Mouse (Mus musculus) neural tube, embryonic 14.5 days (tissue): ENCODE measurements around the gene Mboat1. TPM values are rescaled to one million over a fixed set of nuclear protein-coding genes. Genes with fewer than 3 reads are reported as not detected.

Experiments used
- ATAC-seq: fragments of 200-750 bp; cut with Nextera tagmentation; 2 replicates; pipeline ENCODE4 v1.8.0; 2017; ENCODE audit warnings: low read depth, mild to moderate bottlenecking, moderate TSS enrichment, moderate library complexity
- H3K27ac ChIP-seq: fragments of 300-500 bp; sonication (generic); 2 replicates; pipeline ENCODE4 v1.5.1; 2014; ENCODE audit warnings: low read depth, mild to moderate bottlenecking, control low read depth, low read length, moderate library complexity, mixed read lengths
- H3K27me3 ChIP-seq: fragments of 300-500 bp; sonication (generic); 2 replicates; pipeline ENCODE4 v1.6.1; 2014; ENCODE audit warnings: low read length; ENCODE audit not compliant: control insufficient read depth, insufficient read depth
- H3K36me3 ChIP-seq: fragments of 300-500 bp; sonication (generic); 2 replicates; pipeline ENCODE4 v1.6.1; 2014; ENCODE audit warnings: low read length, mixed read lengths; ENCODE audit not compliant: control insufficient read depth, insufficient read depth
- H3K4me1 ChIP-seq: fragments of 300-500 bp; sonication (generic); 2 replicates; pipeline ENCODE4 v1.6.1; 2014; ENCODE audit warnings: low read length; ENCODE audit not compliant: control insufficient read depth, insufficient read depth
- H3K4me2 ChIP-seq: fragments of 300-500 bp; sonication (generic); 2 replicates; pipeline ENCODE4 v1.6.1; 2014; ENCODE audit warnings: mild to moderate bottlenecking, low read depth, low read length, control low read depth
- H3K4me3 ChIP-seq: fragments of 300-500 bp; sonication (generic); 2 replicates; pipeline ENCODE4 v1.5.1; 2014; ENCODE audit warnings: low read depth, low read length, control low read depth, mixed read lengths
- H3K9ac ChIP-seq: fragments of 300-500 bp; sonication (generic); replicated peaks from 2 replicates; pipeline ENCODE4 v1.6.1; 2014; ENCODE audit warnings: low read depth, mild to moderate bottlenecking, control low read depth, low read length, mixed read lengths
- H3K9me3 ChIP-seq: fragments of 300-500 bp; sonication (generic); 2 replicates; pipeline ENCODE4 v1.6.1; 2016; ENCODE audit warnings: low read length; ENCODE audit not compliant: control insufficient read depth
- WGBS: fragments of 180-500 bp; shearing (Covaris S2); extraction: QIAGEN DNeasy Blood & Tissue Kit; methylation state at CpG from one replicate; pipeline ENCODE4 v1.1.7; 2014; 5-methylcytosine and 5-hydroxymethylcytosine counted together
- polyA plus RNA-seq: library from polyadenylated mRNA; unstranded; fragments of >200 nt; fragmentation: Nextera tagmentation; extraction: Ambion mirVana; gene quantifications from 2 replicates; pipeline ENCODE4 v1.2.1, GENCODE M21; 2014

The Mboat1 gene
- polyA plus RNA-seq, 1 experiment from 2014 or later = 1.4 TPM

DNA sequence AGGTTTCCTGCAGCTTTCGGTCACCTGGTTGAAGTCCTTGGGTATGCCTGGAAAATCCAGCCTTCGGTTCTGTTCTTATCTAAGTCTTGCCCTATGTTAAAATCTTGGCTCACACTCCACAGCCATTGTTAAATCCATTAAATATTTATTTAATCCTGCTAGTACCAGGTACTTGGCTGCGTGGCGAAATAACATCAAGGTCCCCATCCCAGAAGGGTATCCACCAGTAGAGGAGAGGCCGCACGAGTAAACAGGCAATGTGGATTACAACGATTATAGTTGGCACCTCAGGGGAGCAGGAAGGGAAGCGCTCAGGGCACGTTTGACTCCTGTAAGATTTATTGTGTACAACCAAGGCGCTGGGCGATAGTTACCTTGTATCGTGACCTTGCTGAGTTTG, 4.4 kb downstream of the Mboat1 start:
- 89% methylated on average over 12 of the region's 12 CpGs for WGBS
- Histone ChIP-seq H3K9ac (no peak overlapping the region), H3K27me3 (peaks cover 5% of the 10 kb centered on the region; the same call in 1 of the 2 replicates), H3K4me2 (no peak overlapping the region), H3K4me3 (no peak overlapping the region), H3K36me3 (no peaks in the 10 kb centered on the region), H3K4me1 (no peaks in the 10 kb centered on the region), H3K9me3 (no peaks in the 10 kb centered on the region), H3K27ac (no peak overlapping the region)
- ATAC-seq = no peak

- Histone ChIP-seq H3K36me3 (no peaks in the 10 kb centered on the region), H3K9ac (no peak overlapping the region), H3K4me3 (no peak overlapping the region), H3K4me2 (no peak overlapping the region), H3K27ac (no peak overlapping the region), H3K27me3 (peaks cover 3% of the 10 kb centered on the region; the same call in 1 of the 2 replicates), H3K9me3 (no peaks in the 10 kb centered on the region), H3K4me1 (no peaks in the 10 kb centered on the region)
- no peak for ATAC-seq
- WGBS = 95% methylated on average over 5 of the region's 5 CpGs
Measured at GRCm38 (mm10) chr13:30141996-30142395, 5.7 kb downstream of the Mboat1 start.

GRCm38 (mm10) chr13:30146468-30146867, 10.2 kb downstream of the Mboat1 start:
- Histone ChIP-seq H3K4me1 (no peaks in the 10 kb centered on the region), H3K4me2 (no peak overlapping the region), H3K4me3 (no peak overlapping the region), H3K36me3 (no peaks in the 10 kb centered on the region), H3K27me3 (no peaks in the 10 kb centered on the region), H3K9ac (no peak overlapping the region), H3K9me3 (no peaks in the 10 kb centered on the region), H3K27ac (no peak overlapping the region)
- no peak for ATAC-seq
- WGBS = 80% methylated on average over 6 of the region's 6 CpGs

DNA sequence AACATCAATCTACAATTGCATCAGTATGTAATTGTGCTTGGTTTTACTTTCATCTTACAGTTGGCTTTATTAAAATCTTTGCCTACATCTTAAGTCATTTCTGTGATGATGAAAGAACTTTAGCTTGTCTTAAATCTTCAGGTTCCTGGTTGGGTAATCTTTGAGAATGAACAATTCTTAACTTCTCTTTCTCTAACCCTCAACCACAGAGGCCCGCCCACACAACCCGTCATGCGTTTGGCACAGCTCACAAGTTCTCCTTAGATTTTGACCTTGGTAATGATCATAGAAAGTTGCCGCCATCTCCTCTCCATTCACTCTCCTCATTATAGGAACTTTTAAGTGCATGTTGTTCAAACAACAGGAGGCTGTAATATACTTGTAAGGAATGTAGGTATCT, 18.0 kb downstream of the Mboat1 start:
- H3K4me2 ChIP-seq = no peak overlapping the region
- ATAC-seq = no peak
- H3K4me3 ChIP-seq = no peak overlapping the region
- no peaks in the 10 kb centered on the region for H3K4me1 ChIP-seq
- H3K27ac ChIP-seq = no peak overlapping the region
- H3K9me3 ChIP-seq = no peaks in the 10 kb centered on the region
- no peaks in the 10 kb centered on the region for H3K36me3 ChIP-seq
- WGBS = 92% methylated on average over 4 of the region's 4 CpGs
- H3K27me3 ChIP-seq = no peaks in the 10 kb centered on the region
- no peak overlapping the region for H3K9ac ChIP-seq

- H3K4me2 ChIP-seq = no peak overlapping the region
- no peaks in the 10 kb centered on the region for H3K27me3 ChIP-seq
- WGBS = 82% methylated on average over 4 of the region's 4 CpGs
- no peaks in the 10 kb centered on the region for H3K36me3 ChIP-seq
- no peak overlapping the region for H3K4me3 ChIP-seq
- H3K27ac ChIP-seq = no peak overlapping the region
- H3K4me1 ChIP-seq = no peaks in the 10 kb centered on the region
- ATAC-seq = no peak
- no peak overlapping the region for H3K9ac ChIP-seq
- H3K9me3 ChIP-seq = no peaks in the 10 kb centered on the region
Measured at GRCm38 (mm10) chr13:30159626-30160025, 23.3 kb downstream of the Mboat1 start.

- no peaks in the 10 kb centered on the region for H3K4me1 ChIP-seq
- WGBS = 92% methylated on average over 2 of the region's 2 CpGs
- no peak for ATAC-seq
- no peak overlapping the region for H3K4me2 ChIP-seq
- no peak overlapping the region for H3K9ac ChIP-seq
- H3K4me3 ChIP-seq = no peak overlapping the region
- H3K36me3 ChIP-seq = no peaks in the 10 kb centered on the region
- H3K27ac ChIP-seq = no peak overlapping the region
- H3K27me3 ChIP-seq = no peaks in the 10 kb centered on the region
- no peaks in the 10 kb centered on the region for H3K9me3 ChIP-seq
Measured at GRCm38 (mm10) chr13:30163521-30163920, 27.2 kb downstream of the Mboat1 start.

GRCm38 (mm10) chr13:30166138-30167090, 30.1 kb downstream of the Mboat1 start:
- H3K36me3 ChIP-seq = no peaks in the 10 kb centered on the region
- H3K9ac ChIP-seq = no peak overlapping the region
- no peak overlapping the region for H3K4me2 ChIP-seq
- no peak overlapping the region for H3K4me3 ChIP-seq
- no peaks in the 10 kb centered on the region for H3K9me3 ChIP-seq
- H3K27ac ChIP-seq = no peak overlapping the region
- no peaks in the 10 kb centered on the region for H3K27me3 ChIP-seq
- 86% methylated on average over 12 of the region's 14 CpGs for WGBS
- no peak for ATAC-seq
- no peaks in the 10 kb centered on the region for H3K4me1 ChIP-seq

DNA sequence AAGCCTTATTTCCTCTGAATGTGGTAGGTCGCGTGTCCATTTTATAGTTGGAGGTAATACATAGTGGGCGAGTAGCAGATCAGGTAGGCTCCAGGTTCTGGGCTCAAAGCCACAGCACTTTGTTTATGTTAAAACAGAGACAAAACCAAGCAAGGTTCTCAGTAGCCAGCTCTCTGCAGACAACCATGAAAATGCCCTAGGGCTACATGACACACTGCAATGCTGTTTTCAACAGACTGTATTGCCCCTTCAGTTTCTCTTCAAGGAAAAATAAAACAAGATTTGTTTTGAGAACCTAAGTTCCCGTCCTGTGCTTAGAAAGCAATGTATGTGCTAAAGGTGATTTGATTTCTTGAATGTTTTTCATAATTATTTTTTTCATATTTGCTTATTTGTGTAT, 31.2 kb downstream of the Mboat1 start:
- H3K4me1 ChIP-seq = no peaks in the 10 kb centered on the region
- H3K9me3 ChIP-seq = no peaks in the 10 kb centered on the region
- H3K4me2 ChIP-seq = no peak overlapping the region
- no peaks in the 10 kb centered on the region for H3K36me3 ChIP-seq
- no peak for ATAC-seq
- H3K27me3 ChIP-seq = no peaks in the 10 kb centered on the region
- H3K9ac ChIP-seq = no peak overlapping the region
- no peak overlapping the region for H3K4me3 ChIP-seq
- H3K27ac ChIP-seq = no peak overlapping the region
- 86% methylated on average over 4 of the region's 4 CpGs for WGBS

DNA sequence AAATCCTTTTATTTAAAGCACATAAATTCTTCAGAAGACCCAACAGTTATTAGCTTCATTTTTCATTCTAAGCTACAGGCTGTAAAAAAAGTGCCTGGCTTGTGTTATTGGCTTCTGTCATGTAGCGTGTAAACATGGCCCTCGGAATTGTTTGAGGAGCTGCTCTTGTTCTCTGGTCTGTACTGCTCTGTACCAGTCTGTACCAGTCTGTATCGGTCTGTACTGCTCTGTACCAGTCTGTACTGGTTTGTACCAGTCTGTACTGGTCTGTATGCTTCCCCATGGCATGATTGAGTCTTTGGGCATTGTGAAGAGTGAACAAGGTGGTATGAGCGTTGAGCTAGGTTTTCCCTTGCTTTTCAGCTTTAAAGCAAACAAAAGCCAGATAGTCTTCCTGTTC, 32.5 kb downstream of the Mboat1 start:
- Histone ChIP-seq H3K36me3 (no peaks in the 10 kb centered on the region), H3K27me3 (no peaks in the 10 kb centered on the region), H3K27ac (no peak overlapping the region), H3K4me1 (no peaks in the 10 kb centered on the region), H3K9ac (no peak overlapping the region), H3K4me2 (no peak overlapping the region), H3K4me3 (no peak overlapping the region), H3K9me3 (no peaks in the 10 kb centered on the region)
- no peak for ATAC-seq
- WGBS = 80% methylated on average over 4 of the region's 4 CpGs
